Mouse (Mus musculus) G1E (cell line): ENCODE measurements around the gene 4931422A03Rik.

Source experiments
- CTCF ChIP-seq: IDR thresholded peaks from 2 replicates; pipeline ENCODE4 v1.5.1; 2012; ENCODE audit warnings: low read depth, low read length, inconsistent platforms, mixed read lengths
- POLR2AphosphoS5 ChIP-seq: IDR thresholded peaks from 2 replicates; pipeline ENCODE4 v1.6.1; 2012; ENCODE audit warnings: low read depth, low read length, inconsistent platforms; ENCODE audit not compliant: insufficient replicate concordance

- TF ChIP-seq CTCF = no peak
- TF ChIP-seq POLR2AphosphoS5 = no peak
Measured at GRCm38 (mm10) chr2:104059786-104060185, 31.6 kb upstream of the 4931422A03Rik start.
